12 mouse cellular contexts compared by ENCODE assay signal in the genomic region with DNA sequence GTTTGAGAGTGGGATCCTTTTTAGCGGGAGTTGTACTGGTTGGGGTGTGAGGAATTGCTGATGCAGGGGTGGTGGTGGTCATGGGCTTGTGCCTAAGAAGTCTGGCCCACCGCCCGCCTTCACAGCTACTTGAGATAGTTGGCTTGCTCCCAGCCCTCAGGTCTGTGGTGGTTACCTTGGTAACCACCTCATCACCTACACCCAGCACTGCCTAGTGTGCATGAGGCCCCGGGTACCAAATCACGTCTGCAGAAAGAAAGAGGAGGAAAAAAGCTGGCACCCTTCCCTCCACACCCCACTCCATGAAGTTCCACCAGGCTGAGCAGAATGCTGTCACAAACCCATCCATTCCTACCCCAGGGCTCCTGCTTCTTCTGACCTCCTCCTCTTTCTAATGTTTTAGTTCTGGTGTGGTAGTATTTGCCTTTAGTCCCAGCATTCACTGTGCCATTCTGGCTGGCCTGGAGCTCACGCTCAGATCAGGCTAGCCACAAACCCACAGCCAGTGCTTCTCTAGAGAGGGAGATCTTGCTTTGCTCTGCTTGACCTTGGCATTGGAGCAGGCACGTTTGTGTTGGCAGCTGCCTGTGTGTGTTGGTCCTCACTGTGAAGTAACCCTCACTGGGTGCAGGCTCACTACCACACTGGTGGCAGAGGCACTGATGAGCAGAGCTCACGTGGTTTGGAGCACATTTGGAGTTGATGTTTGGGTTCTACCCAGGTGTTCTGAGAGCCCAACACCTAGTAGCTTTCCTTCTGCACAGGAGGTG. TPM values are rescaled to one million over a fixed set of nuclear protein-coding genes. Genes with fewer than 3 reads are reported as not detected.
DNase-seq lines count a peak whose midpoint lies in the region; ATAC-seq lines count a peak whose summit lies in the region.
"Had no signal": no experiment of that assay in that cellular context is flagged by ENCODE, and none has a peak within 500 bp of the region (broad histone marks: within the 10 kb centered on the region; RNA-seq: fewer than 3 reads in every experiment).

No protein-coding gene starts in this region.

- H3K27me3 ChIP-seq in neural tube, embryonic 13.5 days: no peaks in the 10 kb centered on the region
- H3K27me3 ChIP-seq: CH12.LX; hindbrain, embryonic 12.5 days; kidney, embryonic 15.5 days had no signal

- no peak overlapping the region for H3K4me3 ChIP-seq in neural tube, embryonic 13.5 days
- H3K4me3 ChIP-seq: hindbrain, embryonic 12.5 days; kidney, embryonic 15.5 days had no signal

- peaks cover 5% of the 10 kb centered on the region; the same call in 1 of the 2 replicates for H3K36me3 ChIP-seq in neural tube, embryonic 13.5 days
- H3K36me3 ChIP-seq: hindbrain, embryonic 12.5 days had no signal

- H3K9ac ChIP-seq in neural tube, embryonic 13.5 days: no peak overlapping the region
- H3K9ac ChIP-seq: hindbrain, embryonic 12.5 days; kidney, embryonic 15.5 days had no signal

- peaks cover 38% of the 10 kb centered on the region for H3K4me1 ChIP-seq in neural tube, embryonic 13.5 days (replicated peaks)

- H3K27ac ChIP-seq in neural tube, embryonic 13.5 days (replicated peaks): peak overlapping the region; percentile 42; the same call in 1 of the 2 replicates
- H3K27ac ChIP-seq: hindbrain, embryonic 12.5 days; kidney, embryonic 15.5 days had no signal

- no peak overlapping the region for H3K4me2 ChIP-seq in neural tube, embryonic 13.5 days
- H3K4me2 ChIP-seq: hindbrain, embryonic 12.5 days; kidney, embryonic 15.5 days had no signal

- no peaks in the 10 kb centered on the region for H3K9me3 ChIP-seq in neural tube, embryonic 13.5 days
- H3K9me3 ChIP-seq: kidney, embryonic 15.5 days had no signal

- ATAC-seq in frontal cortex, adult (ENCODE audit: low TSS enrichment): peak; percentile 61
- no peak for ATAC-seq in neural tube, embryonic 13.5 days (ENCODE audit: low read depth)

- WGBS in neural tube, embryonic 13.5 days: 67% methylated on average over 8 of the region's 8 CpGs

- no peak for DNase-seq in frontal cortex, postnatal 10 days (ENCODE audit: low spot score in 2 of 2)
- no peak for DNase-seq in neural tube, embryonic 10.5 days (ENCODE audit: extremely low spot score, low spot score)
- DNase-seq in frontal cortex, postnatal 36 days (ENCODE audit: low spot score in 2 of 2): peak; percentile 60 to 64
- DNase-seq in right cerebral cortex, postnatal 14 days: peak; percentile 55
- DNase-seq in kidney, postnatal 10 days: no peak
- DNase-seq: lung, adult 2 months; thymus, postnatal 36 days had no signal

RNA-seq across cellular contexts. Expression of a gene that starts 23.2 kb away (rescaled TPM):
- 131 and 142 TPM in 2 replicates for polyA plus RNA-seq in neural tube, embryonic 13.5 days (2015; fragmentation: Nextera tagmentation; extraction: Ambion mirVana)

Comparison
In these comparisons a context has a peak if more than half of its experiments do, and no peak if none do; other contexts are left out.
1. DNase-seq: peak in frontal cortex, postnatal 36 days (2 of 2) and right cerebral cortex, postnatal 14 days (single experiment); none in frontal cortex, postnatal 10 days (0 of 2), neural tube, embryonic 10.5 days (single experiment) and kidney, postnatal 10 days (single experiment).